Mouse (Mus musculus): ENCODE measurements at regions not wholly inside any gene's neighbourhood (a gene's known extent, or its start where the extent isn't known, plus 50 kb on each side); places are given as distances from the start of the nearest gene placed in this dataset.

- no peak for DNase-seq (ENCODE audit: extremely low spot score in 1 of 2, low spot score in 1 of 2)
These were observed 74.5 kb upstream of the Dio3 start for GRCm38 (mm10) chr12:110204246-110204989.

DNA sequence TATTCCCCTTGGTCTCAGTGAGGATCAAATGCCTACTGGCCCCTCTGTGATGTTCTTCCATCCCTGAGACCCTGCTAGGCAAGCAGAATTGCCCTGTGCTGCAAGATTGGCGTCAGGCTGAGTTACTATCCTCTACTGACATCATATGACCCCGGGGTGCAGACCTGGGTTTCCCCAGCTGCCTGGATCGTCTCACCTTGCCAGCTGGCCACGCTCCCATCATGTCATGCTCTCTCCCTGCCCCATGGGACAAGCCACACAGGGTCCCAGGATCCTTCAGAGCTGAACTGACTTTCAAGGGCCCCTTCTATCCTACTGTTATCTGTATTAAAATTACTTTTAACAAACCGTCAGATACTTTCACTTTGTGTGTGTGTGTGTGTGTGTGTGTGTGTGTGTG is 72.6 kb upstream of the Dio3 start:
- DNase-seq (ENCODE audit: extremely low spot score in 1 of 2, low spot score in 1 of 2) = no peak

DNA sequence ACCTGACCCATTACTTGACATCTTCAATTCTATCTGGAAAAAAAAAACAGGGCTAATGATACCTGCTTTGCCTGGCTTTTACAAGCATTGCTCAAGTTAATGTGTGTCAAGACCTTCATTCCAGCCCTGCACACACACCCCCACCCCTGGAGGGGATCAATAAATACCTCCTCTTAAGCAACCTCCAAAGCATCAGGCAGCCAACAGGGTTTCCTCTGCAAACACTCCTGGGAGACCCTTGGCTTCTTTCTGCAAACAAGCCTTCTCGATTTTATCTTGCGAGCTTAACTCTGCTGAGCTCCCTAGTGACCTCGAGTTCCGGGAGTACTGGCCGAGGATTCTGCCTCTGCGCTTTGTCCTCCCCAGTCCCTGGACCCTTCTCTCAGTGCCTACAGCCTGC is 72.1 kb upstream of the Dio3 start:
- DNase-seq (ENCODE audit: extremely low spot score in 1 of 2, low spot score in 1 of 2) = no peak

GRCm38 (mm10) chr12:110207246-110207852 is 71.5 kb upstream of the Dio3 start:
- DNase-seq (ENCODE audit: extremely low spot score in 1 of 2, low spot score in 1 of 2) = no peak

DNA sequence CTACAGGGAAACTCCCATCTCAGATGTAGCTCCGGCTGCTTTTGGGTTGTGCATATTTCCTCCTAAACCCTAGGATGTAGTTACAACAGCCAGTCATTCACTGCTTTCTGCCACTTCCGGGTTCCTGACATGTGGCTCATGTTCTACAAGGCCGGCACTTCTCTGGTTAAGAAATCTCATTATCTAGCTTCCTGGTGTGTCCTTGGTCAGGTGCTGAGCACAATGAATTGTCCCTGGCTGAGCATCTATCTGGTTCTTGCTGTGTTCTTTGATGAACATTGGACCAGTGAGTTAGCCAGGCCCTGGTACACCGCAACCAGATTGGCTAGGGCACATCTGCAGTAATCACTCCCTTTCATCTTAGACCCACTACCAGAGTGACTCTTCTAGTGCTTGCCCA is 66.2 kb upstream of the Dio3 start:
- no peak for DNase-seq (ENCODE audit: extremely low spot score in 1 of 2, low spot score in 1 of 2)

GRCm38 (mm10) chr12:110214833-110215232 is 64.0 kb upstream of the Dio3 start:
- no peak for DNase-seq (ENCODE audit: extremely low spot score in 1 of 2, low spot score in 1 of 2)

- DNase-seq (ENCODE audit: extremely low spot score in 1 of 2, low spot score in 1 of 2) = no peak
These were observed 63.6 kb upstream of the Dio3 start for GRCm38 (mm10) chr12:110215311-110215710.

DNA sequence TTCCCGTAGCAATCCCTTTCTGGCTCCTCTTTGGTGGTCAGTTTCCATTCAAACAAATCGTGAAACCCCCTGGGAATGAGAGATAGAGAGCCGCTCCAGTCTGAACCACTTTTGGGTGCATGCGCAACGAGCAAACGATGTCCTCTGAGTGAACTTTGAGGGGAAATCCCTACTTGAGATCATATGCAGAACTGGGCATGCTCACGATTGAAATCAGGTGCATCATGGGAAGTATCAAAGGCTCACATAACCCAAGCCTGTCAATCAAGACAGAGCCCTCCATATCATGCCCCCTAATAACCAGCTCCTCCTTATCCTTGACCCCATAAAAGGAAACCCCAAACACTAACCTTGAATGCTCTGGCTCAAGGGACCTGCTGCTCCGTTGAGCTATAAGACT is 59.1 kb upstream of the Dio3 start:
- DNase-seq (ENCODE audit: extremely low spot score in 1 of 2, low spot score in 1 of 2) = no peak

- DNase-seq (ENCODE audit: extremely low spot score in 1 of 2, low spot score in 1 of 2) = no peak
These were observed 58.4 kb upstream of the Dio3 start for GRCm38 (mm10) chr12:110220516-110220915.

DNA sequence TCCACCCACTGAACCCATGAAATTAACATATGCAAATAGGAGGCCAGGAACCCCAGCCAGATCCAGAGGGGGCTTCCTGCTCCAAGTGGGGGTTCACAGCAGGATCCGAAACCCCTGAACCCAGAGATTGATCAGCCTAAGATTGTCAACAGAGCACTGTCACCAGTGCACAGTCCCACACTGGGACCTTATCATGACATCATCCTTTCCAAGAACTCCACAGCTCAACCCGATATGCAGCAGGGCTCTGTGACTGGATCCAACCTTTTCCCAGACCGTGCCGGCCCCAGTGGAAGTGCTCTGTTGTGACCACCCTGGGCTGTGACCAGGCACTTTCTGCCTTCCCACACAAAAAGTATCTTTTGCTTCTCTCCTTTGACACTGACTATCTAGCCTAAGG is 57.7 kb upstream of the Dio3 start:
- DNase-seq (ENCODE audit: extremely low spot score in 1 of 2, low spot score in 1 of 2) = no peak

GRCm38 (mm10) chr12:110221679-110222078 is 57.2 kb upstream of the Dio3 start:
- no peak for DNase-seq (ENCODE audit: extremely low spot score in 1 of 2, low spot score in 1 of 2)

DNA sequence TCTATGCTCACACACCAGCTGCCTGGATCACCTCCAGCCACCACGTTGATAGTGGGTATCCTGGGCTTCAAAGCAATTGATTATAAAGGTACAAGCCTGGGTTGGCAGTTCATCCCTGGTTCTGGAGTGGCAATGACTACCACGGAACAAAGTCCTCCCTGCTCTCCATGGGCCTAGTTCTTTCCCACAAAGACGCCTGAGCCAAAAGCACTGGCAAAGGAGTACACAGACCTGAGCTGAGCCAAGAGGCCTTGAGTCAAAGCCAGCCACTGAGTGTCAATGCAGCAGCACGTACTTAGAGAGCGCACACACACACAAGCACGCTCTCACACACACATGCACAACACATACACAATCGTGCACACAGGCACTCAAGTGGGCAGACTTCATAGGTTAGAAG is 54.6 kb upstream of the Dio3 start:
- no peak for DNase-seq (ENCODE audit: extremely low spot score in 1 of 2, low spot score in 1 of 2)

DNA sequence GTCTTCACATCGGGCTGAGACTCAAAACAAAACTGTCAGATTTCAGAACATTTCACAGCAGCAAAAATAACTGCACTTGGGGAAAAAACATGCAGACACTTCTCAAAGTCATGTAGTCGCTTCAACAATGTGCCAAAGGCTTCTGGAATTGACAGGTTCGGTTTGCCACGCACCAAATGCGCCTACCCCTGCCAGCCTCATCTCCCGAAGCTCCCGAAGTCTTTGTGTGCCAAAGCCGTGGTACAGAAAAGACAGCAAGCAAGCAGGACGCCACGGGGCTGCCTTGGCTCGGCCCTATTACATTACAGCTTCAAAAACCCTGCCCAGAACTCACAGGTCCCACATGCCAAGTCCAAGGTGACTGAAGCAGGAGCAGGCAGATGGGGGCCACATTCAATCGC is 50.9 kb upstream of the Dio3 start:
- peak; percentile 66 to 68 for DNase-seq (ENCODE audit: extremely low spot score in 1 of 2, low spot score in 1 of 2)
